Mouse (Mus musculus): Measurements from ENCODE around the gene C530008M17Rik.
"Not testable (repeated sequence)": the region's sequence is repeated elsewhere in the genome, so short reads cannot be mapped to it uniquely, and the experiment has no call there.

C530008M17Rik gene

GRCm38 (mm10) chr5:76902131-76902530, 245.8 kb downstream of the C530008M17Rik start:
- in situ Hi-C loops (cut with MboI, MseI), result loop anchor here (5.0 kb wide), 1 partner anchor 50 kb away; the partner anchor contains the start of genes Paics and Ppat

GRCm38 (mm10) chr5:76904713-76905404, 248.5 kb downstream of the C530008M17Rik start:
- in situ Hi-C loops (cut with MboI, MseI), result loop anchor here (5.0 kb wide), 1 partner anchor 47 kb away; the partner anchor contains the start of genes Paics and Ppat

- in situ Hi-C loops (cut with MboI, MseI), result no loop called here
Observed at GRCm38 (mm10) chr5:76905405-76906154, 249.3 kb downstream of the C530008M17Rik start, which contains the start of gene Aasdh. Gene Aasdh (minus strand): TSS chr5:76905514.

DNA sequence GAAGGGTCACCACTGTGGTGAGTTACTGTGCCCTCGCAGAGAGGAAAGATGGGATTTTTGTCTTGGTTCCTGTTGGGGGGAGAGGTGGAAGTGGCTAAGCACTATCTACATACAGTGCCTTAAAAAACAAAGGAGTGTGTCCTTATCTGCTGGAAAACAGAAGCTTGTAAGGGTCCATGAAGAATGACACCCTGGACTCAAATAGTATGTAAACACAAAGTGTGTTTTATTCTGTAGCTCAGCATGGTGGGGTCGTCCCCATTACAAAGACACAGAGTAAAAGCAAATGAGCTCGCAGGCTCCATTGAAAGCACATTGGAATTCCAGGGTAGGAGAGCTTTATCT, 249.8 kb downstream of the C530008M17Rik start:
- in situ Hi-C loops (cut with MboI, MseI), result no loop called here

DNA sequence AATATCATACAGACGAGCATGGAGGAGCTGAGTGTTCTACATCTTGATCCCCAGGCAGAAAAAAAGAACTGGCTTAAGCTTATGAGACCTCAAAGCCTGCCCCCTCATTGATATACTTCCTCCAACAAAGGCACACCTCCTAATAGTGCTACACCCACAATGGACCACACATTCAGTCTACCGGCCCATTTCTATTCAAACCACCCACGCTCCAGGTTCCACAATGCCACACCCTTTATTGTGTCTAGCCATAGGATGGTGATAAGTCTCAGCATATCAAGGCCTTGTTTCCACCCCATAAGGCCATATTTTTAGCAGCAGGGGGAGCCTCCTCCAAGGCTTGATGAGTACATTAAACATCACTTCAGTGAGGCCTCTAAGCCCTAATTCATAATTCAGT, 254.5 kb downstream of the C530008M17Rik start:
- in situ Hi-C loops (cut with MboI, MseI), result no loop called here

GRCm38 (mm10) chr5:76912522-76912921, 256.2 kb downstream of the C530008M17Rik start:
- in situ Hi-C loops (cut with MboI, MseI), result not testable (repeated sequence)

- in situ Hi-C loops (cut with MboI, MseI), result no loop called here
Observed at GRCm38 (mm10) chr5:76922833-76923232, 266.5 kb downstream of the C530008M17Rik start.
